Mouse (Mus musculus): ENCODE results near the gene Lrrc37a. TPM values are rescaled to one million over a fixed set of nuclear protein-coding genes. Genes with fewer than 3 reads are reported as not detected.
"Not testable (repeated sequence)": the region's sequence is repeated elsewhere in the genome, so short reads cannot be mapped to it uniquely, and the experiment has no call there.

Gene Lrrc37a
- total RNA-seq (2022) = not detected

DNA sequence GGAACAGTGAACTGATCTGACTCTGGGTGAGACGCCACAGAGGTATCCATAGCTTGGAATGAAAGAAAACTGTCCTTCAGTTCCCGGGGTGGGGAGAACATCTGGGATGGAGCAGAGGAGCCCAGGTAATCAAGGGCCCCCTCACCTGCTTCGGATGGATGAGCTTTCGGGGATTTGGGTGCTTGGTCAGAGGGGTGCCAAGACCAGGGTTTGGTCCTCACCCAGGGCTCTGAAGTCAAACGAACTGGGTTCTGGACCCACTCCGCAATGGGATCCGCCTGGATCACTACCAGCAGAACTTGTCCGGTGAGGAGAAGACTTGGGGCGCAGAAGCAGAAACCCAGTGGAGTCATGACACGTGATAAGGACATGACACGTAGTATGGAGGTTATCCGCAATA, at the start of gene Lrrc37a:
Gene Lrrc37a, minus strand, starts transcription at position 101 of the 400 bp plus-strand sequence.
- no peak for DNase-seq (ENCODE audit: low spot score in 2 of 2)

DNA sequence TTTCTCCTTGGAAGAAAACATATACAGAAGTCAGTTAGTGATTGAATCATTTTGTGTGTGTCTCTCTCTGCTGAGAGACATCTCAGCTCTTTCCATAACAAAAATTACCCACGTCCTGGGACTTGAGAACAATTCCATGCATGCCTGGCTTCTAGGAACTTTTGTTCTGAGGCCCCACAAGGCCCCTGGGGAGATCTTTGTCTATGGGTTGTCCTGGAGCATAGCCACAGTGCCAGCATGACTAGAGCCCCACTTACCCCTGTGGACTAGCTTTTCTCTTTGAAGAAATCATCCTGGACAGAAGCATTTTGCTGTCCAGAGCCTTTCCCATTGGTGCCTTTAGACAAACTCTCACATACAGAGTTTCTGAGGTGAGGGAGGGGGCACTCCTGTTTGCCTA, 30.6 kb upstream of the Lrrc37a start:
- DNase-seq (ENCODE audit: low spot score in 2 of 2) = not testable (repeated sequence)

DNA sequence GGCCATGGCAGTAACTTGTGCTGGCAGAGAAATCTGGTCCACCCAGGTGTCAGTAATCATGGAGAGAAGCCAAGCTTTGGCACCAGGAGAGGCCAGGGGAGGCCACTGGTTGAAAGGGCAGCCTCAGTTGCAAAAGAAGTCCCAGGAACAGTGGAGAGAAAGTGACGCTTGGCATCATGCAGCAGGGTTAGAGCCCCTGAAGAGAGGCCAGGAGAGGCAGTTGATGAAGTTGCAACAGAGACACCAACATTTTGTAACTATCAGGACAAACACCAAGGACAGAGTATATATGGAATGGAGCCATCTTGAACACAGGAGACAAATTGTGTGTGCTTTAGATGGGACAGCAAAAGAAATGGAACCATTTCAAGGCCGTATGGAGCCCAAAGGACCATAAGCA, 7.7 kb upstream of the Lrrc37a start:
- DNase-seq (ENCODE audit: low spot score in 2 of 2) = no peak

DNA sequence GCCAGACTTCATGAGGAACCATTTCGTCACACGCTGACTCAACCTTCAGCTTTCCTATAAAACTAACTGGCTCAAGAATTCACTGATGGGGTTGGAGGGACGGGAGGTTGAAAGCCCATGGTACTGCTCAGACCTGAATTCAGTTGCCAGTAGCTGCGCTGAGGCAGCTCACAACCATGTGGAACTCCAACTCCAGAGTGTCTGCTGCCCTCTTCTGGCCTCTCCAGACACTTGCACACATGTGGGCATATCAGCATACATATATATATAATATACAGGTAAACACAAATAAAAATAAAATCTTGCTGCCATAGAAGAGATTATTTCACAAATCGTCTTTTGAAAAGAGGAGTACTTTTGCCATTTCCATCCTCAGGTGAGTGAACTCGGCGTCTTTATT, 40.0 kb downstream of the Lrrc37a start:
- no peak for DNase-seq (ENCODE audit: low spot score in 2 of 2)

DNA sequence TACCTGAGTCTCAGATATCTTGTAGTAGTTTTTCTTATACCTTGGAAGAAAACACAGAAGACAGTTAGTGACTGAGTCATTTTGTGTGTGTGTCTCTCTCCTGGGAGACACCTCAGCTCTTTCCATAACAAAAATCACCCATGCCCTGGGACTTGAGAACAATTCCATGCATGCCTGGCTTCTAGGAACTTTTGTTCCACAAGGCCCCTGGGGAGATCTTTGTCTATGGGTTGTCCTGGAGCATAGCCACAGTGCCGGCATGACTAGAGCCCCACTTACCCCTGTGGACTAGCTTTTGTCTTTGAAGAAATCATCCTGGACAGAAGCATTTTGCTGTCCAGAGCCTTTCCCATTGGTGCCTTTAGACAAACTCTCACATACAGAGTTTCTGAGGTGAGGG, 53.3 kb downstream of the Lrrc37a start:
- DNase-seq (ENCODE audit: low spot score in 2 of 2) = not testable (repeated sequence)

DNA sequence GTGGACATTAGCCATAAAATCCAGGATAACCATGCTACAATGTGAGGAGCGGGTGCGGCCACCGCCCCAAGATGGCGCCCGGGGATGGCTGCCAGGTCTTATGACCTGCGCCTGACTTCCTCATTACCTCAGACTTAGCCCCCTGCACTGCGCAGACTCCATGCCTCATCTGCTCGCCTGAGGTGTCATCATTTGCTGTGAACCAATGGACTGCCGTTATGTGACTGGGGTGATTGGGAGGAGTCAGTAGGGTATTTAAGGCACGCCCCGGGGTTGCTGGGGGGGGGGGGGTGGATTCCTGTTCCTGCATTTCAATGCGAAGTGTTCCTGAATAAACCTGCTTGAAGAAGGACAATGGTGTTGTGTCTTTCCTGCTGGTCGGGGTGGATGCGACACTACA, 54.7 kb downstream of the Lrrc37a start:
- DNase-seq (ENCODE audit: low spot score in 2 of 2) = not testable (repeated sequence)

DNA sequence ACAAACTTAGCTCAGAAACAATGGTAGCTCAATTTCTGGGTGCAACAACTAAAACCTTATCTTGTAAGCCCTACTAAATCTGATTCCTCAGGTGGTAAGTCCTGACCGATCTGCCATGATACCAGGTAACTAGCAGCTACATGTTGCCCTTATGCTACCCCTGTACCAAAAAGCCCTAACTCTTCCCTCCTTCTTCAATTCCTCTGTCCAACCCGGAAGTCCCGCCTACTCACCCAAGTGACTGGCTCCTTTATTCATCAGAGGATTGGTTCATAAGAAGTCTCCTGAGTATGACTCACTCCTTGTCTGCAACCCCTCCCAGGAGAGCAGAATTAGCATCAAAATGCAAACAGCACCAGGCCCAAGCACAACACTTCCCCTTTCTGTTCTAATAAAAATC, 60.7 kb downstream of the Lrrc37a start:
- no peak for DNase-seq (ENCODE audit: low spot score in 2 of 2)

DNA sequence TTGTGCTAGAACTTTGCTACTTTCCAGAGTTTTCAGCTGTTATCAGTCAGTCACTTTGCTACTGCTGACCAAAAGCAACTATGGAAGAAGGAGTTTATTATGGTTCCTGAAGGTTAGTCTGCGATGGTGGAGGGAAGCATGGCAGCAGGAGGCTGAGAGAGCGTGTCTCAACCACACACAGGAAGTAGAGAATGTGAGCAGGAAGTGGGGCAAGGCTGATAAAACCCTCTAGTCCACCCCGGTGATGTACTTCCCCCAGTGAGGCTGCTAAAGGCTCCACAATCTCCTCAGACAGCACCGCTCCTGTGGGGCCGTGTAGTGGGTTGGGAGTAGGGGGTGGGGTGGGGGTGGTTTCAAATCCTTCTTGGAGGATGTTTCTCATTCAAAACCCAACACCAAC, 68.1 kb downstream of the Lrrc37a start:
- DNase-seq (ENCODE audit: low spot score in 2 of 2) = no peak

DNA sequence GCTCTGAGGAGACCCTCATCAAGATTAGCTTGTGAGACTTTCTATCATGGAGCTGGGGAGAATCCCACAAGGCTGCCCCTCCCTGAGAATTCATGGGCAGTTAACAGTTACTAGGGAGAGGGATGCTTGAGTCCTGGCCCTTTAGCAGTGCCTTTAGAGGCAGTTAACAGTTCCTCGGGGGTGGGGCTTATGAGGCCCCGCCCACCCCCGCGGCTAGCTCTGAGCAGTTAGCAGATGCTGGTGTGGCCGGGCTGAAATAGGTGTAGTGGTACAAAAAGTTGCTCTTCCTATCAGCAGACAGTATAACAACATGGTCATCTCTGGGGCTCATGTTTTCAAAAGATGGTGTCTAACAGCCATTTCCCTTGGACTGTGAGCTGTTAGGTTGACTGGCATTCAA, 79.4 kb downstream of the Lrrc37a start:
- no peak for DNase-seq (ENCODE audit: low spot score in 2 of 2)

DNA sequence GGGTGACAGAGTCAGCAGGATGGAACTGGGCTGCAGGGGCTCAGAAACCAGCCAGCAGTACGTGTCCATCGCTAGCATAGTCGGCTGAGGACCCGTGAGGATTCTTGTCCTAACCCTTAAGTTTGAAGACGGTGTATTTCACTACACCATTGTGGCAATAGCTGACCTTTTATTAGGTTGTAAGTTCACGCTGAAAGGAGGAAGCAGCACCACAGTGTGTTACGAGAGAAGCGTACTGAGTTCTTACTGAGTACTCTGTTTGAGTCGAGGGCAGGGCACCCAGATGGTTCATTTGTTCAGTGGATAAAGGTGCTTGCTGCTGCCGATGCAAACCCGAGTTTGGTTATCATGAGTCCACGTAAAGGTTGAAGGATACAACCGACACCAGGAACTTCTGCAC, 84.7 kb downstream of the Lrrc37a start:
- no peak for DNase-seq (ENCODE audit: low spot score in 2 of 2)

DNA sequence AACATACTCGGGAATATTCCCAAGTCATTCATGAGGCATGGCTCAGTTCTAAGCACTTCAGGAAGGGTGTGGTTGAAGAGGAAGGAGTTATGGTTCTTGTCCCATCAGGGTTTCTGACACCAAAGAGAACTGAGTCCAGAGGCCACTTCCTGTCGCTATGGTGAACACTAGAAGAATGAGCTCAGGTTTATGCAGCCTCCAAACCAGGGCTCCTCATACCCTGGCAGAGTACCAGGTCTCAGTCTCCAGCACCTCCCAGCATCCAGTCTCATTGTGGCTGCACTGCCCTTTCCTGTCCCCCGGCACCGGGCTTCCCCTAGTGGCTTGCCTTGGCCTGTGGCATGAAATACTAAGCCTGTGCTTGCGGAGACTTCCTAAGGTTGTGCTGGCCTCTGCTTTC, 85.2 kb downstream of the Lrrc37a start:
- DNase-seq (ENCODE audit: low spot score in 2 of 2) = no peak

DNA sequence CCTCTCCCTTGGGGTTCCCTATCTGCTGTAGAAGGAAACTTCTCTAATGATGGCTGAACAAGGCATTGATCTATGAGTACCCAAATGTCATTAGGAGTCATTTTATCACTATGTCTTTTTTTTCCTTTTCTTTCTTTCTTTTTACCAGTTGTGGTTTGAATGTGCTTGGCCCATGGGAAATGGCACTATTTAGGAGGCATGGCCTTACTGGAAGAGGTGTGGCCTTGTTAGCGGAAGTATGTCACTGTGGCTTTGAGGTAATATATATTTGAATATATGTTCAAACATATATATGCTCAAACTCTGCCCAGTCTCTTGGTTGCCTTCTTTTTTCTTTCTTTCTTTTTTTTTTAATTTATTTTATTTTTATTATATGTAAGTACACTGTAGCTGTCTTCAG, 90.9 kb downstream of the Lrrc37a start:
- no peak for DNase-seq (ENCODE audit: low spot score in 2 of 2)

DNA sequence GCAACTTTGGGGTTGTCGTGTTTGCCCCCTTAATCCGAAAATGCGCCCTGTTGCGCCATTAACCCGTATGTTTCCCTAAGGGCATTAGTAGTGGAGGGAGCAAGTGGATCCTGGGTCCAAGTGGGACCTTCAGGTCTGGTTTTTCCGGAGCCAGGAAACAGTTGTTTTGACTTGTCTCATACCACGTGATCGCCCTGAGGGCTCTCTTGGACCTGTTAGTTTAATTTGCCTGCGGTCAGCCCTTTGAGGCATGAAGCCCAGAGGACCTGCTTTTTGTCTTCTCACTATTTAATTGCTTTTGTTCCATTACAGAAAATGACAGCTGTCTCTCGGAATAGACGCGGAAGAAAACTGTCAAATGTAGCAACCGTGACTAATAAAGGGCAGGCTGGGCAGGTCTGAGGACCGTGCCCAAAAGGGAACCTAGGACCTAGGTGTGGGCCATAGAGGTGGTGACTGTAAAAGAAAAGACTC, 91.4 kb downstream of the Lrrc37a start:
- no peak for DNase-seq (ENCODE audit: low spot score in 2 of 2)

DNA sequence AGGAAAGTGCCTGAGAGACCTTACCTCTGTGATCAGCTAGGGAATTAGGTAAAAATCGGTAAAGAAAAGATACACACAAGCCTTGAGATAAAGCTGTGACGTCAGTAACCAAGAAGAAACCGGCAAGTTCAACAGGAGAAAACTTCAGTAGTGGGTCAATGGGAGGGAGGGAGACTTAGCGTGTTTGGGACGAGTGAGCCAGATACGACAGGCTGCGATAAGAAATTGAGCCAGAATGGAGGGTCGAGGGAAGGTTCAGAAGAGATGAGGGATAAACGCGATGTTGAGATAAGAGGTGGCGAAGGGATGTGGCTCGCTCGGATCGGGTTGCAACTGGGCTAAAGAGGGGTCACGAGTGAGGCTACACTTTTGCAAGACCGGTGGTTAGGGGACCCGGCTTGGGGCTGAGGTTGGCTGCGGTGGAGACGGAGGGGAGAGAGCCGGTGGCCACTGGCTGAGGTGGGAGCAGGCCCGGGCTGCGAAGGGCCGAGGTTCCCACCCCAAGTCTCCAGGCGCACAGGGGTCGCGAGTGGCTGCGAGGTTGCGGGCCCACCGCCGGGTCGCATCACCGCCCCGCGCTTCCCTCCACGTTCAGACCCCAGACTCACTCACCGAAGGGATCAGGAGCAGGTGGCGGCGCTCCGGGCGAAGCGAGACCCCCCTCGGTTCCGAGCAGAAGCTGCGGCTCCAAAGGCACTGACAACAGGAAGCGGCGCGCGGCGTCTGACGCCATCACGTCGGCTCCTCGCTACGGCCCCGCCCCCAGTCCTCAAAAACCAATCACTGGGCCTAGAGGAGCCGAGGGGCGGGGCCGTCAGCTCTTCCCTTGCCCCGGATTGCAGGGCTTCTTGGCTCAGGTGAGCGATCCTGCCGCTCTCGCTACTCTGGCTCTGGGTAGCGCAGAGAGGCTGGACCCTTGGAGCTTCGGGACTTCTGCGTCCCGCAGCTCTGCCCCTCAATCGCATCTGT, 92.1 kb downstream of the Lrrc37a start, which contains the start of gene Plekhm1:
Gene Plekhm1, minus strand, starts transcription at position 707 of the 969 bp plus-strand sequence.
- peak; percentile 92 to 95 for DNase-seq (ENCODE audit: low spot score in 2 of 2)

DNA sequence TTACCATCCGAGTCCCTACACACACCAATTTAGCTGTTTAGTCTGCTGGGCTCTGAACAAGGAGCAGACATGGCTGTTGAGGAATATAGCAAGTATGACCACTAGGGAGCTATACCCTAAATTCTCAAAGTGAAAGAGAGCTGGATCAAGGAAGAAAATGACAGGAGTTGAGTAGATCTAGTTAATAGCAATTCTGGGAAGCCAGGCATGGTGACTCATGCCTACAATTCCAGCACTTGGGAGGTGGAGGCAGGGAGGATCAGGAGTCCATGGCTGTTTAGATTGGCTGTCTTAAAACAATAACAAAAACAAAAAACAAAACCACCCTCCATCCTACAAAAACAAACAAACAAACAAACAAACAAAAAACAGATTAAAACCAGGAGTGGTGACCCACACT, 93.1 kb downstream of the Lrrc37a start:
- no peak for DNase-seq (ENCODE audit: low spot score in 2 of 2)

DNA sequence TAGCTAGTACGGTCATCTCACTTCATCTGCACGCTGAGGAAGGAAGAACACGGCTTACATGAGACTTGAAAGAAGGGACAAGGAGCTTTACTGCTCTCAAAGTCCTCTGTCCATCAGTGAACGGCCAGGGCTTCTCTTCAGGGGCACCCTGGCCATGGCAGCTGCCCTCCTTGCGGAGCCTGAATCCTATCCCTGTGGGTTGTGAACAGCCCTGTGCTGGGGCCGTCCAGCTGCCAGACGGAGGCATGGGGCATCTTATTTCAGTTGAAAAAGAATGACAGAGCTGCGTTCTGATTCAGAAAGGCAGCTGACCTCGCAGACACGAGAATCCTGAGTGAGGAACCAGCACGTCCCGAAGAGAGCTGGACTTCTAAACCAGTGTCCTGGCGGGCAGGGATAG, 95.5 kb downstream of the Lrrc37a start:
- no peak for DNase-seq (ENCODE audit: low spot score in 2 of 2)

DNA sequence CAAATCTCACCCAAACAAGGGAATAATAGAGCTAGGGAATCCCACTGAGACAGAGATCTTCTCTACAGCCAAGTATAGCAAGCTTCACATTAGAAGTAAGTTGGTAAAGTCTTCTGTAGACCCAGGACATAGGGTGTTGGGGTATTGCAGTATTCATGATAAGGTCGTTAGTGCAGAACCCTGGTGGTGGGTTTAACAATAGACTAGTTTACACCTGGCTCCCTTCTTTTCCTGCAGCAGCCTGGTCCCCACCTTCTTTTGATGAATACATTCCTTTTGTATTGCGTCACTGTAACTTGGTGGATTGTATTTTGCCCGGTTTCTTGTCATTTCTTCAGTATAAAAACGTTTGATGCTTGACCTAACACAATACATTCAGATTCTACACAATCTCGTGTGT, 97.3 kb downstream of the Lrrc37a start:
- not testable (repeated sequence) for DNase-seq (ENCODE audit: low spot score in 2 of 2)

DNA sequence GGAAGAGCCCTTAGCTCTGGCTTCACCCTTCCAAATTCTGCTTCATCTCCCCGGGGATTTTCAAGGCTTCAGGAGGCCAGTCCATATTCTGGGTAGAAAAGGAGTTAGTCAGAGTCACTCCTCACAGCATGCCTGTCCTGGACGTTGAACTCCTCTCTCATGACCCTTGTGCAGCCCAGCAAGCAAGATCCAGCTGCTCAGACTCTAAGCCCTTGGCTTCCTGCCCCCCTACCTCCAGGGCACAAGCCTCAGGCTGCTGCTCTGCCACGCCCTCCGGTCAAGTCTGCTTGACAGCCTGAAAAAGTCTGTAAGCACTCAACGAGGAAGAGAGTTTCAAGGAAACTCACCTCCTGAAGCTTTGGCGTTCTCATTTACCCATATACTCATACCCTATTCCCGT, 97.8 kb downstream of the Lrrc37a start:
- DNase-seq (ENCODE audit: low spot score in 2 of 2) = no peak

DNA sequence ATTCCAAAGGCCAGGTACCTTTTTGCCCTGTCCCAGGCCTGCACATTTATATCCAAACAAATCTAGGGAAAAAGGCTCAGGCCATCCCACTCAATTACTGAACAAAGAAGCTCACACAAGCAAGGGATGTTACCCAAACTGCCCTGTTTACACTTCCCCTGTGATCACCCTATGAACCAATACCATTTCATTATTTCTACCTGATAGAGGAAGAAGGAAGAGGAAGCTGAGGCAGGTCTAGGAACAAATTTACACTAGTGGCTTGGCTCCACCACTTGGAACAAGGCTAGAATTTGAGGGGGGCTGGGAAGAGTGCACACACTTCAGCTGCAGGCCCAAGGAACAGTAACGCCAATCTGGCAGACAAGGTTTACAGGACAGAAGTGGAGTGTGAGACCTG, 98.6 kb downstream of the Lrrc37a start:
- DNase-seq (ENCODE audit: low spot score in 2 of 2) = no peak

DNA sequence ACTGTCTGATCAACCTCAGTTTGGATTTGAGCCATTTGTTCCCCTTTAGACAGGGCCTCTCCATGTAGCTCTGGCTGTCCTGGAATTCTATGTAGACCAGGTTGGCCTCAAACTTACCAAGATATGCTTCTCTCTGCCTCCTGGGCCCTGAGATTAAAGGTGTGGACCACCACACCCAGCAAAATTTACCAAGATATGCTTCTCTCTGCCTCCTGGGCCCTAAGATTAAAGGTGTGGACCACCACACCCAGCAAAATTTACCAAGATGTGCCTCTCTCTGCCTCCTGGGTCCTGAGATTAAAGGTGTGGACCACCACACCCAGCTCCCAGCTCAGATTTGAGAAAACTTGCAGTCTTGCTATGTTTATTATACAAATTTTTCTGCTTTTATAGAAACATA, 99.8 kb downstream of the Lrrc37a start:
- no peak for DNase-seq (ENCODE audit: low spot score in 2 of 2)

DNA sequence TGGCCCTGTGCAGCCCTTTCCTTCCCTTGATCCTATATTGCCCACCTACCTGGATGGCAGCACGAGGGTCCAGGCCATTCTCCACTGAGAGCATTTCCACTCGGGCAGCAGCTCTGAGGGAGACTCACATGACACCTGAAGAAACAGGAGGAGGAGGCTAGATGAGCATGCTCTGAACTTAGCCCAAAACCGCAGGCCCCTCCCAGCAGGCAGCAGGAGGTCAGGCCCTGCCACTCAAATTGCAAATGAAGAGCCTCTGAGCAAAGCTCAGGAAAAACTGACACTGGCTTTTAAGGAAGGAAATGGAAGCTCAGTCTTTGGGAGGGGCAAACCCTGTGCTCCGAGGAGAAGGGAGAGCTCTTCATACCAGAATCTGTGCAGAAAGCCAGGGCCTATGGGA, 100.6 kb downstream of the Lrrc37a start:
- DNase-seq (ENCODE audit: low spot score in 2 of 2) = no peak

DNA sequence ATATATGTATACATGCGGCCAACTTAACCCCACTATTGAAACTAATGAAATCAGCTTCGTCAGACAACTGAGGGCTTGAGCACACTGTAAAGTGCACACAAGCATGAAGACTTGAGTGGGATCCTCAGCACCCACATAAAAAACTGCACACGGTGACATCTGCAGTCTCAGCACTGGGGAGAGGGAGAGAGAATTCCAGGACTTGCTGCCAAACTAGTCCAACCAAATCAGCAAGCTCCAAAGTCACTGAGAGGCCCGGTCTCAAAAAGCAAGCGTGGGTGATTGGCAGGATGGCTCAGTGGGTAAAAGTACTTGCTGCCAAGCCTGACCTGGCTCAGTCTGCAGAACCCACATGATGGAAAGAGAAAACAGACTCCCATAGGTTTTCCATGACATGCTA, 101.7 kb downstream of the Lrrc37a start:
- DNase-seq (ENCODE audit: low spot score in 2 of 2) = no peak

DNA sequence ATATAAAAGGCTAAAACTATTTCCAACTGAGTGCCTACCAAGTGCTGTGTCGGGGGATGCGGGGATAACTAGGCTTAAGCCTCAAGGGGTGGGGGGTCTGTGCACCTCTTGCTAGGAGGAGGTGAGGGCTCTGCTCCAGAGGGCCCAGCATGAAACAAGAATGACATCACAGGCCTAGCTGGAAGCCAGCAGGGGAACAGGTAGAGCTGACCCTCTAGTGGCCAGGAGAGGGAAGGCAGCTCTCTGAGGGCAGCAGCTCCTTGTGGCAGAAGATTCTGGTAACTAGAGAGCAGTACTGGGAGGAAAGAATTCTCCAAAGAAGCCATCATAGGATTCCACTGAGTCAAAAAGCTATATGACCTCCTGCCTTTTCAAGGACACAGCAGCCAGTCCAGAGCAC, 102.2 kb downstream of the Lrrc37a start:
- DNase-seq (ENCODE audit: low spot score in 2 of 2) = no peak
